Mouse (Mus musculus): Measurements from ENCODE around the gene Icmt. TPM values are rescaled to one million over a fixed set of nuclear protein-coding genes. Genes with fewer than 3 reads are reported as not detected.

Gene Icmt
- polyA plus RNA-seq, 1 experiment from 2014 or later = 13.2 TPM

- 55% methylated on average over 4 of the region's 4 CpGs for WGBS
- H3K4me1 ChIP-seq (ENCODE audit: control insufficient read depth, insufficient read depth, low read length) = 0 out of 2 replicates have a peak, but pooled peaks cover 3% of the 10 kb centered on the region
Measured at GRCm38 (mm10) chr4:152264177-152264530, 32.9 kb upstream of the Icmt start.

GRCm38 (mm10) chr4:152264867-152265568, 32.0 kb upstream of the Icmt start:
- 90% methylated on average over 9 of the region's 9 CpGs for whole genome bisulfite sequencing
- Histone ChIP-seq H3K4me2 (ENCODE audit: low read length) (no peak overlapping the region), H3K36me3 (ENCODE audit: control insufficient read depth, insufficient read depth, low read length) (no peaks in the 10 kb centered on the region), H3K27me3 (replicated peaks; ENCODE audit: control insufficient read depth, insufficient read depth, low read length) (no peaks in the 10 kb centered on the region), H3K4me3 (ENCODE audit: low read depth, low read length) (no peak overlapping the region), H3K27ac (ENCODE audit: low read depth, low read length) (no peak overlapping the region), H3K4me1 (ENCODE audit: control insufficient read depth, insufficient read depth, low read length) (0 out of 2 replicates have a peak, but pooled peaks cover 3% of the 10 kb centered on the region), H3K9ac (ENCODE audit: low read length) (no peak overlapping the region), H3K9me3 (replicated peaks; ENCODE audit: control insufficient read depth, low read length) (no peaks in the 10 kb centered on the region)
- DNase-seq (ENCODE audit: low spot score) (no peak), ATAC-seq (no peak)

More at GRCm38 (mm10) chr4:152264177-152264530, 32.9 kb upstream of the Icmt start:
- H3K4me2 ChIP-seq (ENCODE audit: low read length) = no peak overlapping the region
- no peak overlapping the region for H3K9ac ChIP-seq (ENCODE audit: low read length)
- ATAC-seq (no peak), DNase-seq (ENCODE audit: low spot score) (no peak)
- no peaks in the 10 kb centered on the region for H3K9me3 ChIP-seq (replicated peaks; ENCODE audit: control insufficient read depth, low read length)
- no peaks in the 10 kb centered on the region for H3K27me3 ChIP-seq (replicated peaks; ENCODE audit: control insufficient read depth, insufficient read depth, low read length)
- H3K36me3 ChIP-seq (ENCODE audit: control insufficient read depth, insufficient read depth, low read length) = no peaks in the 10 kb centered on the region
- no peak overlapping the region for H3K27ac ChIP-seq (ENCODE audit: low read depth, low read length)
- no peak overlapping the region for H3K4me3 ChIP-seq (ENCODE audit: low read depth, low read length)

GRCm38 (mm10) chr4:152265791-152266190, 31.2 kb upstream of the Icmt start:
- 44% methylated on average over 5 of the region's 5 CpGs for WGBS
- no peaks in the 10 kb centered on the region for H3K27me3 ChIP-seq (replicated peaks; ENCODE audit: control insufficient read depth, insufficient read depth, low read length)
- H3K4me2 ChIP-seq (ENCODE audit: low read length) = no peak overlapping the region
- H3K4me3 ChIP-seq (ENCODE audit: low read depth, low read length) = no peak overlapping the region
- H3K4me1 ChIP-seq (ENCODE audit: control insufficient read depth, insufficient read depth, low read length) = 0 out of 2 replicates have a peak, but pooled peaks cover 3% of the 10 kb centered on the region
- ATAC-seq (no peak), DNase-seq (ENCODE audit: low spot score) (no peak)
- no peaks in the 10 kb centered on the region for H3K9me3 ChIP-seq (replicated peaks; ENCODE audit: control insufficient read depth, low read length)
- H3K36me3 ChIP-seq (ENCODE audit: control insufficient read depth, insufficient read depth, low read length) = no peaks in the 10 kb centered on the region
- H3K9ac ChIP-seq (ENCODE audit: low read length) = no peak overlapping the region
- no peak overlapping the region for H3K27ac ChIP-seq (ENCODE audit: low read depth, low read length)

GRCm38 (mm10) chr4:152266236-152266895, 30.7 kb upstream of the Icmt start:
- Histone ChIP-seq H3K27ac (ENCODE audit: low read depth, low read length) (no peak overlapping the region), H3K9ac (ENCODE audit: low read length) (no peak overlapping the region), H3K9me3 (replicated peaks; ENCODE audit: control insufficient read depth, low read length) (no peaks in the 10 kb centered on the region), H3K36me3 (ENCODE audit: control insufficient read depth, insufficient read depth, low read length) (no peaks in the 10 kb centered on the region), H3K27me3 (replicated peaks; ENCODE audit: control insufficient read depth, insufficient read depth, low read length) (no peaks in the 10 kb centered on the region), H3K4me2 (ENCODE audit: low read length) (no peak overlapping the region), H3K4me1 (ENCODE audit: control insufficient read depth, insufficient read depth, low read length) (0 out of 2 replicates have a peak, but pooled peaks cover 3% of the 10 kb centered on the region), H3K4me3 (ENCODE audit: low read depth, low read length) (no peak overlapping the region)
- WGBS = 58% methylated on average over 10 of the region's 10 CpGs
- no peak for ATAC-seq
- peak; percentile 43 for DNase-seq (ENCODE audit: low spot score)

GRCm38 (mm10) chr4:152267748-152268369, 29.2 kb upstream of the Icmt start:
- H3K4me1 ChIP-seq (ENCODE audit: control insufficient read depth, insufficient read depth, low read length) = 0 out of 2 replicates have a peak, but pooled peaks cover 3% of the 10 kb centered on the region
- H3K27ac ChIP-seq (ENCODE audit: low read depth, low read length) = no peak overlapping the region; the same call in 1 of the 2 replicates
- no peaks in the 10 kb centered on the region for H3K36me3 ChIP-seq (ENCODE audit: control insufficient read depth, insufficient read depth, low read length)
- H3K4me2 ChIP-seq (ENCODE audit: low read length) = no peak overlapping the region
- whole genome bisulfite sequencing = 74% methylated on average over 13 of the region's 13 CpGs
- no peaks in the 10 kb centered on the region for H3K27me3 ChIP-seq (replicated peaks; ENCODE audit: control insufficient read depth, insufficient read depth, low read length)
- DNase-seq (ENCODE audit: low spot score) = peak; percentile 59
- H3K9ac ChIP-seq (ENCODE audit: low read length) = no peak overlapping the region
- H3K4me3 ChIP-seq (ENCODE audit: low read depth, low read length) = no peak overlapping the region
- peak; percentile 65; the same call in 1 of the 2 replicates for ATAC-seq
- no peaks in the 10 kb centered on the region for H3K9me3 ChIP-seq (replicated peaks; ENCODE audit: control insufficient read depth, low read length)

- Histone ChIP-seq H3K9ac (ENCODE audit: low read length) (no peak overlapping the region), H3K4me2 (ENCODE audit: low read length) (no peak overlapping the region), H3K36me3 (ENCODE audit: control insufficient read depth, insufficient read depth, low read length) (no peaks in the 10 kb centered on the region), H3K4me1 (ENCODE audit: control insufficient read depth, insufficient read depth, low read length) (peaks cover 10% of the 10 kb centered on the region; the same call in 1 of the 2 replicates), H3K27me3 (replicated peaks; ENCODE audit: control insufficient read depth, insufficient read depth, low read length) (peaks cover 13% of the 10 kb centered on the region; the same call in 1 of the 2 replicates), H3K4me3 (ENCODE audit: low read depth, low read length) (no peak overlapping the region), H3K27ac (ENCODE audit: low read depth, low read length) (no peak overlapping the region), H3K9me3 (replicated peaks; ENCODE audit: control insufficient read depth, low read length) (no peaks in the 10 kb centered on the region)
- WGBS = 86% methylated on average over 13 of the region's 13 CpGs
- DNase-seq (ENCODE audit: low spot score) (no peak), ATAC-seq (no peak)
Measured at GRCm38 (mm10) chr4:152269967-152270366, 27.1 kb upstream of the Icmt start.

GRCm38 (mm10) chr4:152270599-152270998, 26.4 kb upstream of the Icmt start:
- Histone ChIP-seq H3K9ac (ENCODE audit: low read length) (no peak overlapping the region), H3K36me3 (ENCODE audit: control insufficient read depth, insufficient read depth, low read length) (no peaks in the 10 kb centered on the region), H3K27me3 (replicated peaks; ENCODE audit: control insufficient read depth, insufficient read depth, low read length) (peaks cover 19% of the 10 kb centered on the region), H3K4me3 (ENCODE audit: low read depth, low read length) (no peak overlapping the region), H3K4me1 (ENCODE audit: control insufficient read depth, insufficient read depth, low read length) (peaks cover 10% of the 10 kb centered on the region; the same call in 1 of the 2 replicates), H3K27ac (ENCODE audit: low read depth, low read length) (no peak overlapping the region), H3K9me3 (replicated peaks; ENCODE audit: control insufficient read depth, low read length) (no peaks in the 10 kb centered on the region), H3K4me2 (ENCODE audit: low read length) (no peak overlapping the region)
- DNase-seq (ENCODE audit: low spot score) = no peak
- ATAC-seq = no peak
- 81% methylated on average over 9 of the region's 9 CpGs for WGBS

- Histone ChIP-seq H3K36me3 (ENCODE audit: control insufficient read depth, insufficient read depth, low read length) (no peaks in the 10 kb centered on the region), H3K27me3 (replicated peaks; ENCODE audit: control insufficient read depth, insufficient read depth, low read length) (peaks cover 25% of the 10 kb centered on the region), H3K9ac (ENCODE audit: low read length) (no peak overlapping the region), H3K4me1 (ENCODE audit: control insufficient read depth, insufficient read depth, low read length) (peaks cover 10% of the 10 kb centered on the region; the same call in 1 of the 2 replicates), H3K4me2 (ENCODE audit: low read length) (no peak overlapping the region), H3K4me3 (ENCODE audit: low read depth, low read length) (no peak overlapping the region), H3K9me3 (replicated peaks; ENCODE audit: control insufficient read depth, low read length) (no peaks in the 10 kb centered on the region), H3K27ac (ENCODE audit: low read depth, low read length) (no peak overlapping the region)
- ATAC-seq = no peak
- 88% methylated on average over 11 of the region's 11 CpGs for WGBS
- DNase-seq (ENCODE audit: low spot score) = no peak
Measured at GRCm38 (mm10) chr4:152271334-152271733, 25.7 kb upstream of the Icmt start.

All from forebrain, embryonic 14.5 days (tissue).